Mouse (Mus musculus): Measurements from ENCODE around the gene Nfia. TPM values are rescaled to one million over a fixed set of nuclear protein-coding genes. Genes with fewer than 3 reads are reported as not detected.

Nfia gene
- total RNA-seq, 2 experiments from 2014 or later, result 57.0 to 57.8 TPM

- TF ChIP-seq CTCF (IDR thresholded peaks at IDR 0.05), result no peak
- DNase-seq, result no peak
- no peak overlapping the region for H3K4me3 ChIP-seq
- H3K27ac ChIP-seq, result no peak overlapping the region
- intact Hi-C loops (cut with DNase I), result no loop called here
These were observed 5.0 kb upstream of the Nfia start for GRCm38 (mm10) chr4:97767516-97767915.

- no peak for TF ChIP-seq CTCF (IDR thresholded peaks at IDR 0.05)
- DNase-seq, result no peak
- intact Hi-C loops (cut with DNase I), result no loop called here
- no peak overlapping the region for H3K27ac ChIP-seq
- H3K4me3 ChIP-seq, result no peak overlapping the region
These were observed 2.7 kb upstream of the Nfia start for GRCm38 (mm10) chr4:97769861-97770260.

GRCm38 (mm10) chr4:97771426-97771825 lies 1.1 kb upstream of the Nfia start:
- TF ChIP-seq CTCF (IDR thresholded peaks at IDR 0.05), result no peak
- no peak for DNase-seq
- peak overlapping the region; percentile 95 for H3K27ac ChIP-seq
- H3K4me3 ChIP-seq, result peak overlapping the region; percentile 86
- intact Hi-C loops (cut with DNase I), result no loop called here

GRCm38 (mm10) chr4:97772084-97772484 lies 450 bp upstream of the Nfia start:
- DNase-seq, result peak; percentile 99
- Histone ChIP-seq H3K4me3 (peak overlapping the region; percentile 86), H3K27ac (peak overlapping the region; percentile 95)
- peak; percentile 10; the same call in 1 of the 2 replicates for TF ChIP-seq CTCF (IDR thresholded peaks at IDR 0.05)
- intact Hi-C loops (cut with DNase I), result loop anchor here (2.0 kb wide), 1 partner anchor 97 kb away; no protein-coding TSS in a partner anchor

GRCm38 (mm10) chr4:97773110-97773593 lies 618 bp downstream of the Nfia start:
- no peak for TF ChIP-seq CTCF (IDR thresholded peaks at IDR 0.05)

GRCm38 (mm10) chr4:97773791-97774190 lies 1.3 kb downstream of the Nfia start:
- peak overlapping the region; percentile 95 for H3K27ac ChIP-seq
- no peak for TF ChIP-seq CTCF (IDR thresholded peaks at IDR 0.05)
- DNase-seq, result no peak
- intact Hi-C loops (cut with DNase I), result loop anchor here (2.0 kb wide), 1 partner anchor 95 kb away; no protein-coding TSS in a partner anchor
- peak overlapping the region; percentile 86 for H3K4me3 ChIP-seq

More at GRCm38 (mm10) chr4:97773110-97773593, 618 bp downstream of the Nfia start:
- Histone ChIP-seq H3K27ac (peak overlapping the region; percentile 95), H3K4me3 (peak overlapping the region; percentile 86)
- DNase-seq, result peak; percentile 85
- intact Hi-C loops (cut with DNase I), result loop anchor here (2.0 kb wide), 1 partner anchor 96 kb away; no protein-coding TSS in a partner anchor

- intact Hi-C loops (cut with DNase I), result no loop called here
- no peak for DNase-seq
- Histone ChIP-seq H3K27ac (peak overlapping the region; percentile 95), H3K4me3 (peak overlapping the region; percentile 97)
- no peak for TF ChIP-seq CTCF (IDR thresholded peaks at IDR 0.05)
These were observed 2.0 kb downstream of the Nfia start for GRCm38 (mm10) chr4:97774446-97774950.

GRCm38 (mm10) chr4:97775059-97775458 lies 2.5 kb downstream of the Nfia start:
- H3K27ac ChIP-seq, result peak overlapping the region; percentile 95
- intact Hi-C loops (cut with DNase I), result loop anchor here (5.0 kb wide), 4 partner anchors 132 to 332 kb away; no protein-coding TSS in a partner anchor
- TF ChIP-seq CTCF (IDR thresholded peaks at IDR 0.05), result peak; percentile 46
- peak overlapping the region; percentile 97 for H3K4me3 ChIP-seq
- peak; percentile 85 for DNase-seq

- intact Hi-C loops (cut with DNase I), result loop anchor here (2.0 to 5.0 kb wide), 5 partner anchors 19 to 332 kb away; no protein-coding TSS in a partner anchor
- Histone ChIP-seq H3K4me3 (peak overlapping the region; percentile 97), H3K27ac (peak overlapping the region; percentile 95)
- peak; percentile 40; the same call in 1 of the 2 replicates for TF ChIP-seq CTCF (IDR thresholded peaks at IDR 0.05)
- no peak for DNase-seq
These were observed 3.1 kb downstream of the Nfia start for GRCm38 (mm10) chr4:97775494-97776265.

GRCm38 (mm10) chr4:97776388-97777080 lies 4.0 kb downstream of the Nfia start:
- TF ChIP-seq CTCF (IDR thresholded peaks at IDR 0.05), result no peak
- DNase-seq, result no peak
- intact Hi-C loops (cut with DNase I), result loop anchor here (2.0 to 5.0 kb wide), 5 partner anchors 20 to 331 kb away; no protein-coding TSS in a partner anchor
- Histone ChIP-seq H3K4me3 (peak overlapping the region; percentile 97), H3K27ac (peak overlapping the region; percentile 95)

- intact Hi-C loops (cut with DNase I), result loop anchor here (2.0 to 5.0 kb wide), 5 partner anchors 20 to 330 kb away; no protein-coding TSS in a partner anchor
- DNase-seq, result peak; percentile 68
- TF ChIP-seq CTCF (IDR thresholded peaks at IDR 0.05), result no peak
- Histone ChIP-seq H3K27ac (peak overlapping the region; percentile 95), H3K4me3 (peak overlapping the region; percentile 97)
These were observed 4.7 kb downstream of the Nfia start for GRCm38 (mm10) chr4:97777081-97777705.

GRCm38 (mm10) chr4:97777706-97778176 lies 5.2 kb downstream of the Nfia start, which contains the start of gene E130114P18Rik:
TSS of gene E130114P18Rik (minus strand) at chr4:97778078.
- H3K27ac ChIP-seq, result peak within 1 kb of the TSS; percentile 95
- no peak for TF ChIP-seq CTCF (IDR thresholded peaks at IDR 0.05)
- intact Hi-C loops (cut with DNase I), result loop anchor here (2.0 to 5.0 kb wide), 5 partner anchors 21 to 330 kb away; no protein-coding TSS in a partner anchor
- peak; percentile 84 for DNase-seq
- H3K4me3 ChIP-seq, result peak within 1 kb of the TSS; percentile 97
